Mouse (Mus musculus): Measurements from ENCODE around the gene Pdgfra. TPM values are rescaled to one million over a fixed set of nuclear protein-coding genes. Genes with fewer than 3 reads are reported as not detected.

Gene Pdgfra
- total RNA-seq, 2 experiments from 2014 or later, result 57.0 to 59.8 TPM

GRCm38 (mm10) chr5:75189319-75189987, 37.4 kb downstream of the Pdgfra start:
- DNase-seq (ENCODE audit: low spot score in 2 of 2), result no peak
- intact Hi-C loops (cut with DNase I), result no loop called here

GRCm38 (mm10) chr5:75193107-75193506, 41.0 kb downstream of the Pdgfra start:
- intact Hi-C loops (cut with DNase I), result no loop called here
- no peak for DNase-seq (ENCODE audit: low spot score in 2 of 2)

GRCm38 (mm10) chr5:75198413-75198812, 46.3 kb downstream of the Pdgfra start:
- intact Hi-C loops (cut with DNase I), result no loop called here
- DNase-seq (ENCODE audit: low spot score in 2 of 2), result no peak

- intact Hi-C loops (cut with DNase I), result no loop called here
- no peak for DNase-seq (ENCODE audit: low spot score in 2 of 2)
These were observed 47.7 kb downstream of the Pdgfra start for GRCm38 (mm10) chr5:75199698-75200365.

GRCm38 (mm10) chr5:75200366-75200724, 48.3 kb downstream of the Pdgfra start:
- no peak for DNase-seq (ENCODE audit: low spot score in 2 of 2)
- intact Hi-C loops (cut with DNase I), result no loop called here

- DNase-seq (ENCODE audit: low spot score in 2 of 2), result no peak
- intact Hi-C loops (cut with DNase I), result no loop called here
These were observed 55.8 kb downstream of the Pdgfra start for GRCm38 (mm10) chr5:75207905-75208304.

- peak; percentile 44 to 48 for DNase-seq (ENCODE audit: low spot score in 2 of 2)
- intact Hi-C loops (cut with DNase I), result loop anchor here (2.0 to 10.0 kb wide), 4 partner anchors 137 to 905 kb away; partner anchors contain the start of gene Kit
These were observed 57.9 kb downstream of the Pdgfra start for GRCm38 (mm10) chr5:75209966-75210365.

GRCm38 (mm10) chr5:75214520-75214919, 62.4 kb downstream of the Pdgfra start:
- DNase-seq (ENCODE audit: low spot score in 2 of 2), result peak in 1 of 2 experiments; percentile 23
- intact Hi-C loops (cut with DNase I), result loop anchor here (5.0 to 10.0 kb wide), 3 partner anchors 133 to 900 kb away; partner anchors contain the start of gene Kit

GRCm38 (mm10) chr5:75214929-75215328, 62.8 kb downstream of the Pdgfra start:
- no peak for DNase-seq (ENCODE audit: low spot score in 2 of 2)
- intact Hi-C loops (cut with DNase I), result loop anchor here (5.0 to 10.0 kb wide), 3 partner anchors 132 to 900 kb away; partner anchors contain the start of gene Kit

GRCm38 (mm10) chr5:75215678-75216256, 63.7 kb downstream of the Pdgfra start:
- DNase-seq (ENCODE audit: low spot score in 2 of 2), result no peak
- intact Hi-C loops (cut with DNase I), result loop anchor here (2.0 to 10.0 kb wide), 3 partner anchors 359 to 899 kb away; partner anchors contain the start of gene Kit

- no peak for DNase-seq (ENCODE audit: low spot score in 2 of 2)
- intact Hi-C loops (cut with DNase I), result no loop called here
These were observed 69.5 kb downstream of the Pdgfra start for GRCm38 (mm10) chr5:75221610-75222009.

GRCm38 (mm10) chr5:75222491-75223265, 70.6 kb downstream of the Pdgfra start:
- DNase-seq (ENCODE audit: low spot score in 2 of 2), result no peak
- intact Hi-C loops (cut with DNase I), result no loop called here

- DNase-seq (ENCODE audit: low spot score in 2 of 2), result no peak
- intact Hi-C loops (cut with DNase I), result no loop called here
These were observed 86.3 kb downstream of the Pdgfra start for GRCm38 (mm10) chr5:75238363-75238762.

- intact Hi-C loops (cut with DNase I), result no loop called here
- no peak for DNase-seq (ENCODE audit: low spot score in 2 of 2)
These were observed 87.1 kb downstream of the Pdgfra start for GRCm38 (mm10) chr5:75238928-75239777.

GRCm38 (mm10) chr5:75247070-75247740, 95.1 kb downstream of the Pdgfra start:
- peak; percentile 57 to 66 for DNase-seq (ENCODE audit: low spot score in 2 of 2)
- intact Hi-C loops (cut with DNase I), result no loop called here
